Mouse (Mus musculus) heart, adult 11 months (tissue): Measurements from ENCODE around the gene Slc2a10.
A peak's percentile ranks its signal among the peaks of the same experiment; 100 is the strongest.

ENCODE experiments used
- DNase-seq: peaks from one replicate; pipeline ENCODE4 v3.0.0; 2022

The Slc2a10 gene

DNA sequence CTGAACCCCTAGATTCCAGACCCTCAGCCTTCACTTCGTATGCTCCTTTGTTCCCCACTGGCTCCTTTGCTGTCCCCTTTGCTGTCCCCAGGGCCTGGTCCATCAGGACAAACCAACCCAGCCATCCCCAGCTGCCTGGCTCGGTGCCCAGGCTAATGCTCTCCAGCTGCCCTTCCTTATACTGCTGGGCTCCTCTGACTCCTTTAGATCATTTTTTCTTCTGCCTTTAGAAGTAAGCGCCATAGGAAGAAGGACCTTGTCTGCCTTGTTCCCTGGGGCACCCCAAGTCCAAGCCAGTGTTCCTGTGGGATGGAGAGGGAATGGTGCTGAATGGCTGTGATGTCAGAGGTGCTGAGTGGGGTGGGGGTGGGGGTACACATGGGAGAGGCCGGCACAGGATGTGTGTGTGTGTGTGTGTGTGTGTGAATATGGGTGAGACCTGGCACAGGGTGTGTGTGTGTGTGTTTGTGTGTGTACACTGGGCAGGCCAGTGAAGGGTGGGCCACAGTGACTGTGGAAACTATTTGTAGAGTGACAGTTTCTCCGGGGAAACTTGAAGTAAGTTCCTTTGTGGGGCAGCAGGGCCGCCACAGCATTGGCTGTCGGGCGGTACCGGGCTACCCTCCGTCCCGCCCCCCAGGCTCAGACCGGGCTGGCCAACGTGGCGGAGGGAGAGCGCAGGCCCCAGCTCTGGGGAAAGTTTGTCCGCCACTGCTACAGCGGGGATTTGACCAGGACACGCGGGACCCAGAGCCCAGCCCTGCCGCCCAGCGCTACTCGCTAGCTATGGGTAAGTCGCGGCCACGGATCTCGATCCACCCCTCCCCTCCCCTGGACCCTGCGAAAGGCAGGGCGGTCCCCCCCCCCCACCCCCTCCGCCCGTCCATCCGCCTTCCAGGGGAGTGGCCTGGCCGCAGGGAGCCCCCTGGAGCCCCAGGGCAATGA, at the start of gene Slc2a10:
Slc2a10 (plus strand) TSS at position 529 of the 945 bp plus-strand sequence.
- DNase-seq = peak; percentile 98

DNA sequence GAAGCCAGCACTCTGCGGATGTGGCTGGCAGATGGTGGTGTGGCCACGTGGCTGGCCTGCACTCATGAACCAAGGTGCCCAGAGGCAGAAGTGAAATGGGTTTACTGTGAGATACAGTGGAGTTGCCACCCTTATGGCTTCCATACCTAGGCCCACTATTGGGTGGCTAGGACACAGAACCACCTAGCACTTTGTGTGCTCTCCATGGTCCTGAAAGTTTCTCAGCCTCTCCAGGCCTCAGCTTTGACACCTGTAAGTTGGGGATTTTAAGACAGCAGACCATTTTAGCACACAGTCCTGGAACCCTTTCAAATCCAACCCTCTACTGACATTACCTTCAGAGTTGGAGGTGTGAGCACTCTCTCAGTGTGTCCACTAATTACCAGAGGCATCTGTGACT, 46.9 kb upstream of the Slc2a10 start:
- DNase-seq = no peak

DNA sequence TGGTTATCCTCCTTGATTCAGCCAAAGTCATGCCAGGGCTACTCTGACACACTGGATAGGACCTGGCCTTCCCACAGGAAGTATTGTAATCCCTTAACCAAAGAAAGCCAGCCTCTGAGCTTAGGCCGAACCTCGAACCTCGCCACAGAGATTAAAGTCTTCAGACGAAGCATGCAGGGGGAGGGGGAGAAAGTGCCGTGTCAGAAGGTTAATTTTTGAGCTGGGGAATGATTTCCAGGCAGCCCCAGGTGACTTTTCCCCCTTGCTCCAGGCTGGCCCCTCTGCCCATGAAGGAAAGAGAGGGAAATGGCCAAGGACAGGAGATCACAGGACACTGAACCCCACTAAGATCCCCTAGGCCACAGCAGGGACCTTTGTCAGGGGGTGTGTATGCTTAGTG, 45.4 kb upstream of the Slc2a10 start:
- DNase-seq = no peak

DNA sequence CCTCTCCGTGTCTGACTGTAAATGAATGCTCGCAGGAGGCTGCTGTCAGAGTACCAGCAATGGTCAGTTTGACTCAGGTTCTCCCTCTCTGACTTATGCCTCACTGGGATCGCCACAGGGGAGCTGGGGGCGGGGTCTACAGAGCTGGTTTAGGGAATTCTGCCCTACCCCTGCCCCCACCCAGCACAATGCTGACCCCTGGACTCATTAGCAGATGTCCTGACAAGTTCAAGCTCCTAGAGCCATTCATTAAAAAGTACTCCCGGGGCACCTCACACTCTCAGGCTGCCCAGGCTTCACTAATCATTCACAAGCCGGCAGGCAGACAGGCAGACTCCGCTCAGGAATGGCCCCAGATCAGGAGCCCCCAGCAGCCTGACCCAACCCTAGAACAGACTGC, 43.9 kb upstream of the Slc2a10 start:
- DNase-seq = no peak

DNA sequence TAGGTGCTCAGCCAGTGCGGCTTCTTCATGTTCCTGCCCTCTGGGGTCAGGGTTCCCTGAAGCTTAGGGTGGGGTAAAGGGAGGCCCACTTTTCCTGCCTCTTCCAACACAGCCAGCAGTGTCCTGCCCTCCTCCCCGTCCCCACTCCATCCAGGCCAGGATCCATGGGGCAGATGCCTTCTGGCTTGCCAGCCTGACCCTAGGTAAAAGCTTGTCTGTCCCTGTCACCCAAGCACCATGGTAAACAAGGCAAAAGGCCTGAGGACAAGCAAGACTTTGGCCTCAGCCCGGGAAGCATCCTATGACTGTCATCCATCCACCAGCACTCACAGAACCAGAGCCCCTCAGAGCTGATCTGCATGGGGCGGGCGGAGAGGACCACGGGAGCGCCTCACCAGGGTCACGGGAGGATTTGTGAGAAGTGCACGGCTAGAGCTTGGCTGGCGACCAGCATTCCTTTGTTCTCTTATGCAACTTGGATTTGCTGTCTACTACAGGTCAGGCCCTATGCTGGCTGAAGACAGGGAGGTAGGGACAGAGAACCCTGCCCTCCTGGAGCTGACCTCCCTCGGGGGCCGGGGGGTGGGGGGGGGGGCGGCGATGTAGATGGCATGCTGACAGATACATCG, 35.6 kb upstream of the Slc2a10 start:
- DNase-seq = peak; percentile 93

DNA sequence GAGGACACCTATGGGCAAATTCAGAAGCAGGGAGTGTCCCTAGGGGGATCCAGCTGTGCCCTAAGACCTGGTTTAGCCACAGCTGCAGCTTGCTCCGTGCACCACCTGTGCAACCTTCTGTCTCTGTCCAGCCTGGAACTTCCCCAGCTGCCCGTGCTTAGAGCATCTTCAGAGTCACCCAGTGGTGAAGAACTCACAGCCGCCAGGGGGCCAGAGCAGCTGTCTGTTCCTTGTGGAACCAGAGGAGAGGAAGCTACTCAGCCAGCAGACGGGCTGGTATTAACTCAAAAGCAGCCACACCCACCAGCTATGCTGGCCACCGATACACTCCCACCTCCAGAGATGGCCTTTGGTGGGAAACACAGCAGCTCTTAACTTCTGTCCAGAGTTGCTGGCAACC, 33.4 kb upstream of the Slc2a10 start:
- no peak for DNase-seq

DNA sequence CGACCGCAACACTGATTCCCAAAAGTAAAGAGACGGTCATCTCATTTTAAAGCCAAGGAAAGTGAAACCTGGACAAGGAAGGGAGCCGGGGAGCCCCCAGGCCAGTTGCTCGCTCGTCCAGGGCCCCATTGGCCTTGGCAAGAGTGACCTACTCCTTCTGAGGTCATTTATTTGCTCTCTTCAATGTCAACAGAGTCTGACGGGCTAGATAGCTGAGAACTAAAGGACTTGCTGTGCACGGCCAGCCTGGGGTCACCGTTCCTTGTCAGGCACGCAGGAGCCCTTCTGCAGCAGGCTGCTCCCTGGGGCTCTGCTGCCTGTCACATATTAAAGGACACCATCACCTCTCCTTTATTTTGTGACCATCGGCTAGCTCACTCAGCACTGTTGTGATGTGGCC, 31.6 kb upstream of the Slc2a10 start:
- no peak for DNase-seq

DNA sequence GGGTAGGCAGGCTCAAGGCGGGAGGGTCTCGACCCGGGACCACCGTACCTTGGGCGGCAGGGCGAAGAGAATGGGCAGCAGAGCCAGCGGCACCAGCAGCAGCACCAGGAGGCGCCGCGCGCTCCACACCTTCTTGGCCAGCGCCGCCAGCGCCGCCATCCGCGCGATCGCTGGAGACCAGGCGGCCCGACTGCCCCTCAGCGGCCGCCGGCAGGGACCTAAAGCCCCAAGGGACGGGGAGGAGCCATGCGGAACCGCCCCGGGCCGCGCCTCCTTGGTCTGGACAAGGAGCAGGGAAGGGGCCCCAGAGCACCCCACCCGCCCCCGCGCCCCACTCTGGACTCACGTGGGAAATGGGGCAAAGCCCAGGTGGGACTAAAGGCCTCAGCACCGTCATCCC, 30.6 kb upstream of the Slc2a10 start, which contains the start of gene Slc13a3:
Slc13a3 (minus strand) TSS at position 228 of the 400 bp plus-strand sequence.
- no peak for DNase-seq

DNA sequence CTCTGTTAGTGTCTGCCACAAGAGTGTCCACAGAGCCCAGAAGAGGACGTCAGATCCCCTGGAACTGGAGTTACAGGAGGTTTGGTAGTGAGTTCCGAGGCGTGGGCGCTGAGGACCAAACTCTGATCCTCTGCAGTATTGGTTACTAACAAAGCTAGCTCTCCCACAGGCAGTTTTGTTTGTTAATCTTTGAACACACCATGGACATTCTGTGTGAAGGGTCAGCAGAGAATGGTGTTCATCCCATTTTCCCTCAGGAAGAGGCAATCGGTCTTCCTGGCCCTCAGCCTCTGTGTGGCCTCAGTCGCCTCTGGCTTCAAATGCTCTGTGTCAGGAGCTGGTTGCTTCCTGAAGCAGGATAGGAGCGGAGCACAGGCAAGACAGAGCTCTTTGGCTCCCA, 28.2 kb upstream of the Slc2a10 start:
- no peak for DNase-seq

DNA sequence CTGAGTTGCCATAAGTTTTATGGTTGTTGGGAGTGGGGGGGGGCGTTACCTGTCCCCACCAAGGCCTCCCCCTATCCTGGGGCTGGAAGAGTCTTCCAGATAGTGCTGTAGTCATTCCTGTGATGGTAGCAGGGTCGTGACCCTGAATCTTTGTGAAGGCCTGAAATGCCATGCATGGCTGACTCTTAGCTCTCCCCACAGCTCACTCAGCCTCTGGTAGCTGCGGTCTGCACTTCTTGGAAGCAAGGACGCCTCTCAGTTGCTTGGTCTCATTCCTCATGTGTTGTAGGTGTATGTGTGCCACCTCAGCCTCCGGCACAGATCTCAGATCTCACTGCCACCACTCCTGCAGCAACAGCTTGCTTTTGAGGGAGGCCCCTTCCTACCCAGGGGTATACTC, 27.7 kb upstream of the Slc2a10 start:
- DNase-seq = no peak

DNA sequence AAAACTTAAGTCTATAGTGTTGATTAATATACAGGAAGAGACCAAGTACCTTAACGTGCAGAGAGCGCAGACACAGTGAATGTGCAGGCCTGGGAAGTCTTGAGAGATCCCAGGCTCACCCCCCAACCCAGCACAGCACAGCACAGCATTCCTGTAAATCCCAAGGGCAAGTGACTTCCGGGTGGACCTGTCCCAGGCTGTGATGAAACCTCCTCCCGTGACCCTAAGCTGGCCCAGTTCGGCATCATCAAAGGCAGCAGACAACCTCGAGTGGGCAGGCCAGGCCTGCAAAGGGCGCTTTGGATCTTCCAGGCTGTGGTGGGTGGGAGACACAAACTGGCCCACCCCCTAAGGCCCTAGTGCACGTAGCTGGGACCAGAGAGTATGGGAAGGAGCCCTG, 21.6 kb upstream of the Slc2a10 start:
- no peak for DNase-seq

DNA sequence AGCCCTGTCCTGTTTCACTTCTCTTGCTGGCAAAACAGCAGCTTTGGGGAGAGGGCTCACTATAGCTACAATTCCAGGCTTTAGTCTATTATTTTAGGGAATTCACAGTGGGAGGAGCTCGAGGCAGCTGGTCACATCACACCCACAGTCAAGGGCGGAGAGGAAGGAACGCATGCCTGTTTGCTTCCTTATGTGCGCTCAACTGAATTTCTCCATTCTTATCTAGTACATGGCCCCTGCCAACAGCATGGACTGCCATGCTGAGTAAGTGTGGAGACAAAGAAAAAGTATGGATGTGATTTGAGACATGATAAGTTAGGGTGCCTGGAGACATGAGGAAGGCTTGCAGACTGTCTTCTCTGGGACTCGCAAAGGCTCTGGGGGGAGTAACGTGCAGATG, 19.4 kb upstream of the Slc2a10 start:
- DNase-seq = no peak

DNA sequence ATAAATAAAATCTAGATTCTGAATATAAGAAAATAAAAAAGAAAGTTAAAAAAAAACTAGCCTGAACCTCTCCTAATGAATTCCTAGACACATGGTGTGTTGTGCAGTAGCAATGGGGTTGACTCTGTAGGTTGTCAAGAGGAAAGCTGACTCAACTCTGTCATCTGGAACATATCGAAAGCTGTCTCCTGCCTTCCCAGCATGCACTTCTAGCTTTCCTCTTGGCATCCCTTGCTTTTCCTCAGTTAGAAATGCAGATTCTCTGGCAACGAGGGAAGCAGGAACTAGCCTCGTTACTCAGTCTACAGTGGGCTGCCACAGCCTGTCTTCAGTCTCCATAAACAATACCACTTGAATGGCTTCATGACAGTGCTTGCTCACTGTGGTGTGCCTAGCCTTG, 17.8 kb upstream of the Slc2a10 start:
- no peak for DNase-seq

DNA sequence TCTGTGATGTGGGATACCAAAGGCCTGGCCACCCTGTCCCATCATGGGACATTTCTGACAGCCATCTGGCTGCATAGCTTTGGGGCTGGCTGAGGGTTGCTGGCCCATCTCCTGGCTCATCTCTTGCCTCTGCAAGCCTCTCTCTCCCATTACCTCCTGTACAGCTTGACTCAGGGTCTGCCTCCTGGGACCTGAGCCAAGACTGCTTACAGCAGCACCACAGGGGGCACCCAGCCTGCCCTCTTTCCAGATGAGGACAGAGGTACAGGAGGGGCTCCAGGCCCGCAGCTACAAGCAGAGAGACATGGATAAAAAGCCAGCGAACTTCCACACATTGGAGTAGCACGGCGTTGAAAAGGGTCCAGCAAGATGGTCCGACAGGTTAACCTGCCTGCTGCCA, 17.2 kb upstream of the Slc2a10 start:
- DNase-seq = no peak

DNA sequence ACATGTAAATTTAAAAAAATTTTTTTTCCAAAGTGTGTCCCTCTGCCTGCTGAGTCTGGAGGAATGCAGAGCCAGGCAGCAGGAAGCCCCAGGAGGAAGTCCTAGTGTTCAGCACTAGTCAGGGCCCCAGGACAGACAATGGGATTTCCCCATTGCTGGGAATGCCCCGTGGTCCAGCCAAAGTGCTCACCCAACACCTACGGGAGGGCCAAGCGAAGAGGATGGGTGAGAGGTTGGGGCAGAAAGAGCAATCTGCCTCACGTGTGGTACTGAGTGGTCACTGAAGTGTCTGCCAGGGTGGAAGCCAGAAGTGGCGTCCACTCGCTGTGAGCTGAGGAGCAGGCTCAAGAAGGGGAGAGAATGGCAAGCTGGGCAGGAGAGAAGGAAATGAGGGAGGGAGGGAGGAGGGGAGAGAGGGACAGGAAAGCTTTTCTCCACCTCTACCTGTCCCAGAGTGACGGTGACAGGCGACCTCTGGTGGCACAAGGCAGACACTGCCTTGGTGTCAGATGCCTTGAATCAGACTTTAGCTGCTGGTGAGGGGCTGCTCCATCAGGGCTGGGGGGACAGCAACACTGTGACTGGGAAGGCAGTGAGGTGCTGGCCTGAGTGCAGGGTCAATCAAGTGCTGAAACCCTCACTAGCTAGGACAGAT, 16.6 kb upstream of the Slc2a10 start:
- DNase-seq = peak; percentile 91

DNA sequence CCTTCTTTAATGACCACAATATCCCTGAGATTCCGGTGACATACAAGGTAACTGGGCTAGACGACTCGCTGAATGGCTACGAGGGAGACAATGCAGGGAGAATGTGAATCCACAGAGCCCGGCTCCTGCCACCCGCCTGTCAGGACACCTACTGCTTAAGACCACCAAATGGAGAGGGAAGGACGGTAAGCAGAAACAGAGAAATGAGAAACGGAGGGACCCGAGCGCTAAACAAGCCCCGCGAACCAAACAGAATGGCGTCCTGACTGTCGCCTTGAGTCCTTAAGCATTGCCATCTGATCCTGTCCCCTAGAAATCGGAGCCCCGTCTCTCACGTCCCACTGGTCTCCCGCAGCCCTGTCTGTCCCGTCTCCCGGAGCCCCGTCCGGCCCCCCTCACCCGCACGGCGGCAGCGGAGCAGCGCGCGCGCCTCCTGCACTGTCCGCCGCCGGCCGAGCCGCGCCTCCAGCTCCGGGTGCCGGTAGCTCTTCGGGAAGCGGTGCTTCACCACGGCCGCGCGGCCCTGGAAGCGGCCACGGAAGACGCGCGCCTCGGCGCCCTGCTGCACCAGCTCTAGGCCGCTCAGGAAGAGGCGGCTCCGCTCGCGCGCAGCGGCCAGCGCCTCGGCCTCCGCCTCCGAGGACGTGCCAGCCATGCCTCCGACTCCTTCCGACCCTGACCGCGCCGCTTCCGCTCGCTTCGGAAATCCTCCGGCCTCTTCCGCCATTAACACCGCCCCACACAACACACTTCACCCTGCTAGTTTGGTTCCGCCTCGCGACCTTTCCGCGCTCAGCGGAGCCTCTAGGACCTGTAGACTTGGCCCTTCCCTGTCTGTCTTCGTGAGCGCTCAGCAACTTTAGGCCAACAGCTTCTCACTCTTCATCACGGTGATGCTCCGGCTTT, 10.7 kb upstream of the Slc2a10 start, which contains the start of gene Trp53rka:
Trp53rka (minus strand) TSS at position 677 of the 906 bp plus-strand sequence.
- peak; percentile 99 for DNase-seq

DNA sequence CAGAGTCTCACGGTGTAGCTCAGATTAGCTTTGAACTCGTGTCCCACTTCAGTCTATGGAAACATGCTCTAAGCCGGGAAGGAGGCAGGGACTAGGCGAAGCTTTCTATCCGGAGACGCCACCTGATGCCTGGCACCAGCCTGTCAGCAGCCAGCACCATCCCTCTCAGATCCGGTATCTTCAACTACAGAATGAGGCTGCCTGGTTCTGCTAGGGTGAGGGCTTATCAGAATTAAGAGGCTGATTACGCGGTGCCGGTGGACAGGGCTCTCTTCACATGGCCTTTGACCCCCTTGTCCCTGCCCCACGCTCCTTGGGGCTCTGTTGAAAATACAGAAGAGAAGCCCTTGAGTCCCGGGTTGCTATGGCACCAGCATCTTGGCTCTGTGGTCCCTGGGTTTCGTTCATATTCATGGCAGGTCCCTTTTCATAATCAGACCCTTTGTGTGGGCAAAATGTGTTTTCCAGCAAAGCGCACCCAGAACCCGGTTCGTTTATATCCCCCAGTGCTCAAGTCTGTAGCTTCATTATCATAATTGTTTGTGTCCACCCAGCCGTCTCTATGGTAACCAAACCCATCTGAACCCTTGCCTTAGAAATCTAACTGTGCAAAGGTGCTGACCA, 9.9 kb upstream of the Slc2a10 start:
- DNase-seq = peak; percentile 93

DNA sequence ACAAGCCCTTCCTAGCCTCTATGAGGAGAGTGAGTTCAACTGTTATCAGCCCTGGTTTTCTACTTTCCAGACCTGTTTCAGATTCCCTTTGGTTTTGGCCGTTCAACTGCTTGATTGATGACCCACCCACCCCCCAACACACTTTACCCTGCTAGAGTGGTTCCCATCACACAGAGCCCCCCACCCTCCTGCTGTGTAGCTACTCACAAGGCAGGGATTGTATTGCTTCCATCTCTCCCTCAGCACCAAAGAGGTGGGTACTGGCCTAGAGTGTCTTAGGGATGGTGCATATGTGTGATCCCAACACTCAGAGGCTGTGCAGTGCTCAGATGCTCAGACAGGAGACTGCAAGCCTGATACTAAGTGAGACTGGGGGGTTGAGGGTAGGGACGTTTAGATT, 9.1 kb upstream of the Slc2a10 start:
- DNase-seq = no peak

DNA sequence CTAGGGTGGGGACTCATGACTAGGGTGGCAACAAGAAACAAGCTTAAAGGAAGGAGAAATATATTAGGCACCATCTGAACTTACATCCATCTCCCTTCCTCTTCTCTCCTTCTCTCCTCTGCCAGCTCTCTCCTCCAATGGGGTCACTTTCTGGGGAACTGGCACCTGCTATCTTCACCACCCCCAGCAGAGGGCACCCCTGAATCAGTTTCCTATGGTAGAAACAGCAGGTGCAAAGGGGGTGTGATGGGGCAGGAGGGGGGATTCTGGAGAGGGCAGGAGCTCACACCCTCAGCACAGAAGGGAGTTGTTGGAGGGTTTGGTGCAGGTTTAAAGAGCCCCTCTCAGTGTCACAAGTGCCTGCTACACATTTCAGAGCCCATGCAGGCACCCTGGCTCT, 7.3 kb upstream of the Slc2a10 start:
- DNase-seq = no peak

DNA sequence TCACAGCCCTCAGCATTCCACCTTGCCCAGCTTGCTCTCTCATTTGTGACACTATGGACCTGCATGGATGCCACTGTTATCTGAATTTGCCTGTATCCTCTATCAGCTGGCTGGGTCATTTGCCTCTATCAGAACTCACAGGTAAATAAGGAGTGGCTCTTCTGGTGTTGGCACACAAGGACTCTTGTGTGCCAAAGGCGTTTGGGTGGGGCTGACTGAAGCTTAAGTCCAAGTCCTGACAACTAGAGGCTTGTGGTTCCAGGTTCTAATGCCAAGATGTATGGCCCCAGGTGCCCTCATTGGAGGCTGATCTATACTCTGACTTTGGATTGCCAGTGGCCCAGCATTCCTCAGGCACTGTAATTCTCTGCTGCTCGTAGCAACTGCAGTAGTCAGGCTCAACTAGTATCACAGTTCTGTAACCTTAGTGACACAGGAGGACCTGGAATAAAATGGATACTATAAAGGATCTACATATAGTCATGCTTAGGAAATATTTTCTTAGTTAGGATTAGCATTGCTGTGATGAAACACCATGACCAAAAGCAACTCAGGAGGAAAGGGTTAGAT, 5.8 kb upstream of the Slc2a10 start:
- no peak for DNase-seq

DNA sequence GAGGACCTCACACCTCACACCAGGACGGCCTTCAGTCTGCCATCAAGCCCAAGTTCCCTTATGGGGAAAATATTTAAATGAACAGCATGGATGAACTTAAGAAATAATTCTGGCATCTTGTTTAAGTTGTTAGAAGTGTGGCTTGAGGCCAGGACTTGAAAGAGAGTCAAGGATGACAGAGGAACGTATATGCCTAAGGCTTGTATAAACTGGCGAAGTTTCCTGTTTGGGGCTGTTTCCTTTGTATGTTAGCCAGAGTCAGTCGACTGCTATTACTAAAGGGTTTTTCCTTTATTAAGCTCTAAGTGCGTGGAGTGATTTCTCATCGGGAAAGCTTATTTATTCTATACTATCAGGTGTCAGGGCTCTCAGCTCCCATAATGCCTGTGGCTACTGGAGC, 4.8 kb upstream of the Slc2a10 start:
- DNase-seq = no peak

DNA sequence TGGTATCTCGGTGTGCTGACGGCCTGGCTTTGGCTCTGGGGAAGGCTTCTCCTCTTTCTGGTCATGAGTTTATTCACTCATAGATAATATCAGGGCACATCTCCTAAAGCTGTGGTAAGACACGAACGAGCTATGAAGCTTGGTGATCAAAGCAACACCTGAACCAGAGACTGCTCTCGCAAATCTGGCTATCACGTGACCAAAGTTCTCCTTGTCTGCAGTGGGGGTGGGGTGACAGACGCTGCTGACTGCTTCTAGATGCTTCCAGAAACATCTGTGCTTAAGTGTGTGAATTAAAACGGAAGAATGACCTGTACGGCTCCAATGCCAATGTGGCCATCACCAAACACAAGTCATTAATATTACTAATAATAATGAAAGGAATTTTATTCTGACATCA, 6.1 kb downstream of the Slc2a10 start:
- no peak for DNase-seq
